Mouse (Mus musculus): Measurements from ENCODE around the gene Acad8. TPM values are rescaled to one million over a fixed set of nuclear protein-coding genes. Genes with fewer than 3 reads are reported as not detected.

Gene Acad8
- polyA plus RNA-seq (2012; ENCODE audit: insufficient read depth, insufficient read length, low replicate concordance, missing spikeins) = not detected in 2 replicates

DNA sequence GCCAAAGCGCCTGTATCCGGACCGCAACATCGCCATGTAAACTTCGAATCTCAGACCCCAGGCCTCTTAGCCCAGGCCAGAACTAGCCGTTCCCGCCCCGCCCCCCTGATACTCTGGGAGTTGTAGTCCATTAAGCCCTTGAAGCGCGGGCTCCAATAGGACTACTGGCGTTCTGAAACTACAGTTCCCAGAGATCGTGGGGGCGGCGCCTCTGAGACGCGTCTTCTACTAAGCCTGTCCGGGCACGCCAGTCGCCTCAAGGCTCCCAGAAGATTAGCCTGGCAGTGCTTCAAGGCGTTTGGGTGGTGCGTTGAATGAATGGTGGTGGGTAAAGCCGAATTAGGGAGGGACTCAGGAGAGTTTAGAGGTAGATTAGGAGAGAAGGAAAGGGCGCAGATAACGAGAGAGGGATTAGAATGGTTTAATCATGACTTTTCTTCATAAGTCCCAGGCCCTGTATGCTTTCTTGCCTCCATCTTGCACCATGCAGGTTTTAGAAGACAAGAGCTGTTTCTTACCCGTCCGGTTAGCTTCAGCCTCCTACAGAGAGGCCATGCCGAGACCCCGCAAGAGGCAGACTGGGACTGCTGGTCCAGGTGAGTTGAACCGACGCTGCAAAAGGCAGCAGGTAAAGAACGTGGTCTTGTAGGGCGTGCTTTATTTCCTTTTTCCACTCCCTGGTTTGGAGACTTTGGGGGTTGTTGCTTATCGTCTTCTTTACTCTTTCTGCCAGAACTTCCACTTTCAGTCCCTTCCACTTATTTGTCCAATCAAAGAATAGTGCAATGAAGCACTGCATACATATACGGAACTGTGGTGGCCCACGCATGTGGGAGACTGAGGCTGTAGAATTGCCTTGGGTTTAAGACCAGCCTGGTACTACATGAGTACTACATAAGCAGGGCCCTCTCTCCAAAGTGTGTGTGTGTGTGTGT is at the start of gene Acad8, which contains the start of gene Thyn1:
Gene Acad8 (minus strand): TSS at position 106 of the 935 bp plus-strand sequence.
Gene Thyn1 (plus strand): TSS at position 250 of the 935 bp plus-strand sequence.
- TF ChIP-seq POLR2A (IDR thresholded peaks at IDR 0.05; ENCODE audit: insufficient read depth, low read depth, low read length) (peak; percentile 35; the same call in 1 of the 2 replicates), CTCF (IDR thresholded peaks at IDR 0.05; ENCODE audit: insufficient read depth, low read depth, low read length) (no peak)
- H3K27ac ChIP-seq (ENCODE audit: insufficient read depth, low read depth, low read length) = peak within 1 kb of the TSS; percentile 81
- under 1% methylated on average over 35 of the region's 35 CpGs for WGBS

DNA sequence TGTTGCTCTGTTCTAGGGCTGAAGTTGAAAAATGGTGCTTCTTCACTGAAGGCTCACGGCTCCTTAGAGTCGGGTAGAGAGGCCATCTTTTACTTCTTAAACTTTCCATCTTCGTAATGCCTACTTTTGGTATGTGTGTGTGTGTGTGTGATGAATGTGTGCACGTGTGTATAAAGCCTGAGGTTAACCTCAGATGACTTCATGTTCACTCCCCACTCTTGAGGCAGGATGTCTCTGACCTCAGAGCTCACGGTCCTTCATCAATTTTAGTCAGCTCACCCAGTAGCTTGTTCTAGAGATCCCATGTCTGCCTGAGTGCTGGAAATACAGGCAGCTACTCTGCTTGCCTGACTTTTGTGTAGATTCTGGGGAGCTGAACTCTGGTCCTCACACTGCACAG is 44.5 kb upstream of the Acad8 start:
- no peaks in the 10 kb centered on the region for H3K4me1 ChIP-seq (ENCODE audit: control insufficient read depth, insufficient read depth, low read length)
- TF ChIP-seq POLR2A (IDR thresholded peaks at IDR 0.05; ENCODE audit: insufficient read depth, low read depth, low read length) = no peak
- TF ChIP-seq CTCF (IDR thresholded peaks at IDR 0.05; ENCODE audit: insufficient read depth, low read depth, low read length) = no peak
- H3K27ac ChIP-seq (ENCODE audit: insufficient read depth, low read depth, low read length) = no peak overlapping the region
- H3K4me3 ChIP-seq (ENCODE audit: insufficient read depth, low read depth, low read length) = no peak overlapping the region
- WGBS = 93% methylated on average over 5 of the region's 5 CpGs

More for the DNA sequence above, at the start of gene Acad8, which contains the start of gene Thyn1:
- Histone ChIP-seq H3K4me3 (ENCODE audit: insufficient read depth, low read depth, low read length) (peak within 1 kb of the TSS; percentile 98), H3K4me1 (ENCODE audit: control insufficient read depth, insufficient read depth, low read length) (no peaks in the 10 kb centered on the region)

DNA sequence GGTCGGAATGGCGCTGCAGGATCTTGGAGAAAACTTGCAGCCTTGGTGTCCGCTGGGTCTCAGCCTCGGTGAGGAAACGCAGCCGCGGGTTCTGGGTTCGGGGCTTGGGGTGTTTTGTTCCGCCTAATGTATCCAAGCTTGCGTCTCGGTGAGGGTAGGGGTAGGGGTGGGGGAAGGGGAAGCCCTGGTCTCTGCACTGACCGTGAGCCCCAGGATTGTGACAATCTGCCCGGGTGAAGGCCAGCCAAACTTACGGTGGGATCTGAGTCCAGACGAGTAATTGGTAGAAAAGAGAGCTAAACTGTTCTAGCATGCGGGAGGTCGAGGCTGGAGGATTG is 31.4 kb upstream of the Acad8 start:
- TF ChIP-seq CTCF (IDR thresholded peaks at IDR 0.05; ENCODE audit: insufficient read depth, low read depth, low read length) (no peak), POLR2A (IDR thresholded peaks at IDR 0.05; ENCODE audit: insufficient read depth, low read depth, low read length) (no peak)
- under 1% methylated on average over 17 of the region's 17 CpGs for WGBS
- H3K4me1 ChIP-seq (ENCODE audit: control insufficient read depth, insufficient read depth, low read length) = no peaks in the 10 kb centered on the region
- H3K4me3 ChIP-seq (ENCODE audit: insufficient read depth, low read depth, low read length) = peak overlapping the region; percentile 74
- no peak overlapping the region for H3K27ac ChIP-seq (ENCODE audit: insufficient read depth, low read depth, low read length)

DNA sequence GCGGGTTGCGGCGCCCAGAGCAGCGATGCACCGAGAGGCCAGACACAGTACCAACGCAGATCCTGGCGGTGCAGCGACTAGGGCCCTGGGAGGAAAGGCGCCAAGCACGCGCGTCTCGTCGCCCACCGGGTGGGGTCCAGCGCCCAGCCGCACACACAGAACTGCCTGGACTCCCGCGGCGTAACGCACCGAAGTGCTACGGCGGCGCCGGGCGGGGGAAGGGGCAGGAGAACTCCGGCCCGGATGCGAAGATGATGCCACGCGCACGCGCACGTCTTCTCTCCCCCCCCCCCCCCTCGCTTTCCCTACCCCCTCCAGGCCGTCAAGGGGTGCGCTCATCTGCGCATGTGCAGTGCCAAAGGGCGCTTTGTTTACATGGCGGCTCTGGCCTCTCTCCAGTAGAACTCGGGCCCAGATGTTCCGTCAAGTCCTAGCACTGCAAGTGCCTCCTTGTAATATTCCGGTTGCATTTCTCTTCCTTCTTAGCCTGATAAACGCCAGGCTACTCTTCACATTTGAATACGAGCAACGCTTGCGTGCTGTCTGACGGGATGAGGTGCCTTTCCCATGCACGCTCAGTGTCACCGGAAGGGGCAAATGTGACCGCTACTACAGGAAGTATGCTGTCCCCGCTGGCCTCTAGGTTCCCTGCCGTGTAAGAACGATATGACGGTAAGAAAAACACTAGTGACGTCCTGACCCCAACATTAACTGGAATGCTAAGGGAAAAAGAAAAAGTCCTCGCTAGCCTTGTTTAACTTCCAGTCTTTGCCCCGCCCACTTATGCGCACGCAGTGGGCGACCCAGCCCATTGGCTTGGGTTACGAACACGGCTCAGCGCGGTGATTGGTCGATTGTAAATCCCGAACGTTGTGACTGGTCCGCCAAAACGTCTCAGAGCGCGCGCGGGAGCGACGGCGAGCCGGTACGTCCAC is 30.7 kb upstream of the Acad8 start, which contains the start of the genes Vps26b and Ncapd3:
Gene Vps26b (minus strand): TSS at position 238 of the 935 bp plus-strand sequence.
Gene Ncapd3 (plus strand): TSS at position 348 of the 935 bp plus-strand sequence.
- under 1% methylated on average over 80 of the region's 80 CpGs for WGBS
- TF ChIP-seq CTCF (IDR thresholded peaks at IDR 0.05; ENCODE audit: insufficient read depth, low read depth, low read length) (no peak), POLR2A (IDR thresholded peaks at IDR 0.05; ENCODE audit: insufficient read depth, low read depth, low read length) (peak; percentile 88)

DNA sequence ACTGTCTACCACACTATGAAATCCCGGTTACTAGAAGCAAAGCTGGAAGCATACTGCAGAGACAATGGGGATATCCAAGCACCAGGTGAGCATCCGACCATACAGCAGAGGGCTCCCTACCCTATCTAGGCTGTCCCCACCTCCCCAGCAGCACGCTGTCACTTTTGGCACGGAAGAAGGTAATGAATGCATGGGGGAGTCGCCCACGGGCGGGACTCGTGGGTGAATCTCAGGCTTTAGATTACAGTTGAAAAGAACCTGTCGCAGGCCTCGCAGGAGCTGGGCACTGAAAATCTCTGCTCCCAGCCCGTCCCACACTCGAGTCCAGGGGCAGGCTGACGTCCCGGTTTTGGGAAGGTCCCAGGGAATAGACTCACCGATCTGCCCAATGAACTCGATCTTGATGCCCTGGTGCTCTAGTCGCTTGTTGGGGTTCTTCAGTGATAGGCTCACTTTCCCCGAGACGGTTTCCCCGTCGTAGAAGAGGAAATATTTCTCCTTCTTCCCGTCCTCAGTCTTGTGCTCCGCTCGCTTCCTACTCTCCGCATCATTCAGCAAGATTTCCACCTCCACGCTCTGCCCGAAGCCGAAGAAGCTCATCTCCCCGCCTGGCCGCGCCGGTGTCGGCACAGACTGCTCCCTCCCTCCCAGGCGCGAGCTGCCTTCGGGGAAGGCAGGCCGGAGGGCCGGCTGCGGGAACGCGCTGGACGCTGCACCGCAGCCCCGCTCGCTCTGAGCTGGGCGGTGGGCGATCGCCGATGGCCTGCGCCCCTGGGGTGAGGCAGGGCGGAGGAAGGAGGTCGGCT is 29.9 kb upstream of the Acad8 start:
- Histone ChIP-seq H3K4me1 (ENCODE audit: control insufficient read depth, insufficient read depth, low read length) (no peaks in the 10 kb centered on the region), H3K27ac (ENCODE audit: insufficient read depth, low read depth, low read length) (peak overlapping the region; percentile 81), H3K4me3 (ENCODE audit: insufficient read depth, low read depth, low read length) (peak overlapping the region; percentile 74)
- under 1% methylated on average over 52 of the region's 52 CpGs for WGBS
- no peak for TF ChIP-seq CTCF (IDR thresholded peaks at IDR 0.05; ENCODE audit: insufficient read depth, low read depth, low read length)
- no peak for TF ChIP-seq POLR2A (IDR thresholded peaks at IDR 0.05; ENCODE audit: insufficient read depth, low read depth, low read length)

More for the DNA sequence above, 30.7 kb upstream of the Acad8 start, which contains the start of the genes Vps26b and Ncapd3:
- Histone ChIP-seq H3K4me1 (ENCODE audit: control insufficient read depth, insufficient read depth, low read length) (no peaks in the 10 kb centered on the region), H3K4me3 (ENCODE audit: insufficient read depth, low read depth, low read length) (peak within 1 kb of the TSS; percentile 74), H3K27ac (ENCODE audit: insufficient read depth, low read depth, low read length) (peak within 1 kb of the TSS; percentile 93)

DNA sequence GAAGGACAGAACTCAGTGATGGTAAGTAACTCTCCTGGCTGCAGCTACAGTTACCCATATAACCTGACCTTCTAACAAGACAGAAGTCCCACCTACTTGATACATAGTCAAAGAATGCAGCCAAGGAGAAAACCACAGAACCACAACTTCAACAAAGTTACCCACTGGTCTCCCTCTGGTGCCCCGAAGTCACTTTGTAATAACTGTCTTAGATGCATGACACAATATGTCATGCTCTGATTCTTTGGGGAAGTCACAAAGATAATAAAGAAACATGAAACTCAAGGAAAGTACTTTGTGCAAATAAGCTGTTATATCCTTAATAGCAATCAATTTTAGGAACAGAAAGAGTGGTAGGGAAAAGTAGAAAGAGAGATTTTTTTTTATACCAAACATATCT is 27.3 kb upstream of the Acad8 start:
- no peak for TF ChIP-seq POLR2A (IDR thresholded peaks at IDR 0.05; ENCODE audit: insufficient read depth, low read depth, low read length)
- TF ChIP-seq CTCF (IDR thresholded peaks at IDR 0.05; ENCODE audit: insufficient read depth, low read depth, low read length) = no peak
- WGBS = 74% methylated on average over 1 of the region's 1 CpGs
- H3K27ac ChIP-seq (ENCODE audit: insufficient read depth, low read depth, low read length) = no peak overlapping the region
- 0 out of 2 replicates have a peak, but pooled peaks cover 4% of the 10 kb centered on the region for H3K4me1 ChIP-seq (ENCODE audit: control insufficient read depth, insufficient read depth, low read length)
- H3K4me3 ChIP-seq (ENCODE audit: insufficient read depth, low read depth, low read length) = no peak overlapping the region

DNA sequence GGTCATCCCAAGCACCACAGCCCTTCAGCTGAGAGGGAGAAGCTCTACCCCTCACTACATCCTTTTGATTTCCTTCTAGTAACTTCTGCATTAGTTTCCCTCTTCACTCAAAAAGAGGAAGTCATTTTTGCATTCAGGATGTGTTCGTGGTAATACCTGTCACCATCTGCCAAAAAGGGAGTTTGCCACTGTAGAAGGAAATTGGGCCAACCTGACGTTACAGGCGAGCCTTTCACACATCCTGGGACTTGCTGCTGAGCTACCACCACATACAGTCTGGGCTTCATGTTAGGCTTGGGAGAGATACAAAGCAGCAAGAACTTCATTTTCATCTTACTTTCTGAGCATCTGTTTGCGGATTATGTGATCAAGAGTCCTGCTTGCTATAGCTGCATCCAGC is 24.3 kb upstream of the Acad8 start:
- H3K4me3 ChIP-seq (ENCODE audit: insufficient read depth, low read depth, low read length) = no peak overlapping the region
- 62% methylated on average over 4 of the region's 4 CpGs for WGBS
- no peak for TF ChIP-seq CTCF (IDR thresholded peaks at IDR 0.05; ENCODE audit: insufficient read depth, low read depth, low read length)
- no peak for TF ChIP-seq POLR2A (IDR thresholded peaks at IDR 0.05; ENCODE audit: insufficient read depth, low read depth, low read length)

More for the DNA sequence above, 24.3 kb upstream of the Acad8 start:
- H3K27ac ChIP-seq (ENCODE audit: insufficient read depth, low read depth, low read length) = no peak overlapping the region
- 0 out of 2 replicates have a peak, but pooled peaks cover 6% of the 10 kb centered on the region for H3K4me1 ChIP-seq (ENCODE audit: control insufficient read depth, insufficient read depth, low read length)

All from olfactory bulb, adult 2 months (tissue).